In genomic region chr14:77413106-77413505, GRCm38 (mm10) we compare ENCODE assay signal across 23 mouse cellular contexts.
A peak's percentile ranks its signal among the peaks of the same experiment; 100 is the strongest.
DNase-seq lines count a peak whose midpoint lies in the region; ATAC-seq and TF ChIP-seq lines count a peak whose summit lies in the region.
"Had no signal": no experiment of that assay in that cellular context is flagged by ENCODE, and none has a peak within 500 bp of the region (broad histone marks: within the 10 kb centered on the region; RNA-seq: fewer than 3 reads in every experiment).

No protein-coding gene starts in this region.

- no peaks in the 10 kb centered on the region for H3K4me1 ChIP-seq in testis, adult 2 months (ENCODE audit: control insufficient read depth, insufficient read depth, low read length)

- no peaks in the 10 kb centered on the region for H3K36me3 ChIP-seq in testis, adult 2 months (ENCODE audit: control insufficient read depth, insufficient read depth, low read length)
- H3K36me3 ChIP-seq: forebrain, embryonic 10.5 days had no signal

- H3K4me3 ChIP-seq in testis, adult 2 months (ENCODE audit: control insufficient read depth, low read depth, low read length), result no peak overlapping the region
- H3K4me3 ChIP-seq: forebrain, embryonic 10.5 days; gastrocnemius, adult 2 months; heart, adult 2 months had no signal

- peak; percentile 3 for DNase-seq in CD4-positive, CD25-positive, alpha-beta regulatory T cell, adult 2 months (ENCODE audit: low read depth, low spot score)
- DNase-seq in testis, postnatal 14 days (ENCODE audit: low spot score), result no peak
- DNase-seq in thymus, postnatal 25 days, result peak; percentile 51
- DNase-seq in urinary bladder, postnatal 36 days (ENCODE audit: low spot score in 2 of 2), result no peak
- no peak for DNase-seq in gastrocnemius, postnatal 36 days
- DNase-seq: adrenal gland, adult 2 months; adrenal gland, postnatal 14 days; cerebellum, adult 11-12 months; cerebellum, adult 8-10 months; cerebellum, postnatal 14 days; forebrain, postnatal 0 days; gastrocnemius, adult 2 months; gastrocnemius, postnatal 14 days; heart, adult 2 months; heart, postnatal 14 days; heart, postnatal 4 days had no signal

- H3K27ac ChIP-seq in testis, adult 2 months (ENCODE audit: control insufficient read depth, insufficient read depth, low read depth, low read length), result peak overlapping the region; percentile 12; the same call in 1 of the 2 replicates
- H3K27ac ChIP-seq: forebrain, embryonic 10.5 days; gastrocnemius, adult 2 months; heart, adult 2 months; hindbrain, embryonic 14.5 days; hindbrain, postnatal 0 days had no signal

- no peak for TF ChIP-seq POLR2A in testis, adult 2 months (IDR thresholded peaks at IDR 0.05; ENCODE audit: control insufficient read depth, low read depth, low read length)

- TF ChIP-seq CTCF in testis, adult 2 months (IDR thresholded peaks at IDR 0.05; ENCODE audit: control insufficient read depth, insufficient read depth, insufficient replicate concordance, low read depth, low read length), result no peak

- intact Hi-C loops in gastrocnemius, postnatal 36 days (cut with DNase I), result no loop called here

- ATAC-seq in CD4-positive, CD25-positive, alpha-beta regulatory T cell, adult 4 months, result no peak
- ATAC-seq: forebrain, embryonic 14.5 days; forebrain, postnatal 0 days; hindbrain, postnatal 0 days; inflammation-experienced regulatory T-cells, adult 6 months had no signal

- H3K27me3 ChIP-seq in testis, adult 2 months (ENCODE audit: control insufficient read depth, insufficient read depth, low read length), result no peaks in the 10 kb centered on the region

Comparison
In these comparisons a context has a peak if more than half of its experiments do, and no peak if none do; other contexts are left out.
1. DNase-seq: peak in CD4-positive, CD25-positive, alpha-beta regulatory T cell, adult 2 months (single experiment) and thymus, postnatal 25 days (single experiment); none in testis, postnatal 14 days (single experiment), urinary bladder, postnatal 36 days (0 of 2) and gastrocnemius, postnatal 36 days (0 of 2).